Mouse (Mus musculus) R1 (cell line): ENCODE measurements at regions not wholly inside any gene's neighbourhood (a gene's known extent, or its start where the extent isn't known, plus 50 kb on each side); places are given as distances from the start of the nearest gene placed in this dataset.
A peak's percentile ranks its signal among the peaks of the same experiment; 100 is the strongest.

Experiments
- DNase-seq: peaks from one replicate; pipeline ENCODE4 v3.0.0-alpha.2; 2018; ENCODE audit warnings: low read depth, low spot score

DNA sequence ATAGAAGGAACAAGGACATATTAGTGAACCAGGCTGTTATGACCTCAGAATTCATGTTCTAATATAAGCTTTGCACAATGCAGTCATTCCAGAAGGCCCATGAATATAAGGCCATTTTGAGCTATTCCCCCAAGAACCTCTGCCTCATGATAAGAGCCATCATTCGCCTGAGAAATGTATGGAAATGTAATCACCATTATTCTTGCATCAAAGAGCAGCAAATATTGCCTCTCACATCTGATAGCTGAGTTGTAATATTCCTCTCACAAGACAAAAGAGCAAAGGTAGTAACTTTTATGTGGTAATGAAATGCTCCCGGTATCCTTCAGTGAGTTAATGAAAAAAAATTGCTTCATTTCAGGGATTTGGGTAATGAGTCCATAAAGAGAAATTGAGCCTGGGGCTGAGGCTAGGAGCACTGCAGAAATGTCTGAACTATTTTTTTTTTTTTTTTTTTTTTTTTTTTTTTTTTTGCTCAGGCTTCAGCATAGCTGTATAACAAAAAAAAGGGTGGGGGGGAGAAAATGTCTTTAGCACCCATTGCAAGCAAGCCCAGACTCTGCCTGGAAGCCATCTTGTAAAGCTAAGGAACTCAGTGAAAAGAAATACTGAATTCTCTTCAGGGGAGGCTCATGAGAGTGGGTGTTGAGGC is 210.4 kb upstream of the Atp2b1 start:
- DNase-seq = no peak

DNA sequence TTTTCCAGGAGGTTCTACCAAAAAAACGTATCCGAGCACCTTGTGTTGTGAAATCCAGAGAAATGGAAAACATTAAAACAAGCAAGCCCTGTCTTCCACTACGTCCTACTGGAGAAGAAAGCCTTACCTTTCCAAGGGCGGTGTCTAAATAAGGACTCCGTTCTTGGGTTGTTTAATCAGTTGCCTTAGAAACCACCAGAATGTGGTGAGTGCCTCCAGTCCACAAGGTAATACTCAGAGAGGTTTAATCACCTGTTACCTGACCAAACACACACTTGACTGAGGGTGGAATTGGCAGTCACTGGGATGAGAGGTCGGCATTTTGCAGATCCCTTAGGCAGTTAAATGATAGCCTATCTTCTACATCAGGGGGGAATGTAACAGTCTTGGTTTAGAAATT is 209.6 kb upstream of the Atp2b1 start:
- no peak for DNase-seq

GRCm38 (mm10) chr10:98717856-98718255 is 196.3 kb upstream of the Atp2b1 start:
- DNase-seq = no peak

DNA sequence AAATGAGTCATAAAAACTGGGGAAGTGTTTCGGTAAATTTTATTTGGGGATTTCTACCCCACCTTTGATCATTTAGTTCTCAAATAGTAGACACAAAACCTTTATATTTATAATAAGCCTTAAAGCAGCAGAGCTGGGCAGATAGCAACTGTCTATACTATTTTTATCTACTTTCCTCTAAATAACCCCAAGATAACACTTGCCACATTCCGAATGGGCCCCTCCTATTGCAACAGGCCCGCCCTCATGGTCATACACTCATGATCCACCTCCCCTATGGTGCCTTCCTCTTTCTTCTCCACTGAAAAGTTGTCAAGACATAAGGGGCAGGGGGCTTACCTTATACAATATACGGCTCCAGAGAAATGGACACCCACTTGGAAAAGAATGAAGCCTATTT is 195.5 kb upstream of the Atp2b1 start:
- no peak for DNase-seq

DNA sequence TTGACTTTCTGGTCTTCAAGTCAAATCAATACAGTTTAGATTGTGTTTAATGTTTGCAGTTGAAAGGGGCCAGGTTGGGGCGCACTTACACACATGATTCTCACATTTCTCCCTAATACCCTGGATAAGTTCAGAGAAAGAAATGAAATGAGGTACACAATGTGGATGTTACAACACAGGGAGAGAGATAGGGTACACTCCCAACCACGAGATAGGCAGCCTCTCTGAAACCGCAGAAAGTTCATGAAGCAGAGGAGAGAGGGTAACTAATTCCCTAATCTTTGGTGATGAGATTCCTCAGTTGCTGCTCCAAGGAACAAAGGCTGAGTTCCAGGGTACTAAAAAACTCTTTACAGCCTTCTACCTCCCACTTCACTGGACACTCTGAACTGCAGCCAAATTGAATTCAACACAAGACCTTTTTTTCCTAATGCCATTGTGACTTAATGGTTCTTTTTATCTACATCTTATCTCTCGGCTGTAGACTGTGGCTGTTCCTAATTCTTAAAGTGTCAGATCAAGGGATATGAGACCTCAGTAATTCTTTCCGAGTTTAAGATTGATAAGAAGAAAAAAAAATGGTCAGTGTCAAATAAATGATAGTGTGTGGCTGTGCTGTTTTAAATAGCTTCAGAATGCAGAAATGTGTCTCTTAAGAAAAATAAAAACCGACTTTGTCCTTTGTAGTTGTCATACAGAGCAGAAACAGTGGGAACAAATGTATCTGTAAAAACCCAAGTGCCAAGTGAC is 193.8 kb upstream of the Atp2b1 start:
- DNase-seq = no peak

DNA sequence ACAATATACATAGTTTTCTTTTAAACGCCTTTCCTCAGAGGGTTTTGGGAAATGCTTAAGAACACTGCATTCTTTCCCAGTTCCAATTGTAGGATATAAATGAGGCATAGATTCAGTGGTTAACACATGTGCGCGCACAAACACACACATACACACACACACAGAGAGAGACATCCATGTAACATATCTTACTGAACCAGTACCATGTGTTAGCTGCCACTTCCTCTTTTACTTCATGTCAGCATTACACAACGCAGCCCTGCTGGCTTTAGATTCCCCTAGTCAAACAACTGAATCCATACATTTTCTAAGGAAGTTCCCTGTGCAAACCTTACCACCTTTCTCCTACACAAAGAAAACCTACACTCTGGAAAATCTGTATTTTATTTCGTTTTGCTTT is 189.1 kb upstream of the Atp2b1 start:
- no peak for DNase-seq

- no peak for DNase-seq
Observed at GRCm38 (mm10) chr10:98727130-98727529, 187.1 kb upstream of the Atp2b1 start.

DNA sequence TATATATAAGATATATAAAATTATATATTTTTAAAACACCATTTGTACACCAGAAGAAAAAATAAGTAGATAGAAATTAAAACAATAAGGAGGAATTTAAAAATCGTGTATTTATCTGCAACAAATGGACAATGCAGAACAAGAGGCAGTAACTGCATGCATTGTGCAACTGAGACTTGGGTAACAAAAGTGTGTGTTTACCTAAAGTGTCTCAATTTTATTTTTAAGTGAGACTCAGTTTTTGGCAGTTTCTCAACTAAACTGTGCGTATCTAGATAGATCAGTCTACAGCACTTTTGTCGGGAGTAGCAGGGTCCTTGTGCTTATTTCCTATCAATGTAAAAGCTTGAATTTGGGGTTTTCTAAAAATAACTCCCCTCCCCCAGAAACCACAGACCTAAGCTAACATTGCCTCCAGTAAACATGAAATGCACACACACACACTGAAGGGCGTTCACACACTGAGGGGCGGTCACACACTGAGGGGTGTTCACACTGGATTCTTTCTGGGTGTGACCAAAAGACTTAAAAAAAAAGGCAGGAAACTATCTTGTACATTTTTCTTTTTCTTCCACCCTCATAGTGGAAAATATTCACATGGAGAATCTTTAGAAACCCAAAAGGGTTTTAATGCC is 185.7 kb upstream of the Atp2b1 start:
- no peak for DNase-seq

DNA sequence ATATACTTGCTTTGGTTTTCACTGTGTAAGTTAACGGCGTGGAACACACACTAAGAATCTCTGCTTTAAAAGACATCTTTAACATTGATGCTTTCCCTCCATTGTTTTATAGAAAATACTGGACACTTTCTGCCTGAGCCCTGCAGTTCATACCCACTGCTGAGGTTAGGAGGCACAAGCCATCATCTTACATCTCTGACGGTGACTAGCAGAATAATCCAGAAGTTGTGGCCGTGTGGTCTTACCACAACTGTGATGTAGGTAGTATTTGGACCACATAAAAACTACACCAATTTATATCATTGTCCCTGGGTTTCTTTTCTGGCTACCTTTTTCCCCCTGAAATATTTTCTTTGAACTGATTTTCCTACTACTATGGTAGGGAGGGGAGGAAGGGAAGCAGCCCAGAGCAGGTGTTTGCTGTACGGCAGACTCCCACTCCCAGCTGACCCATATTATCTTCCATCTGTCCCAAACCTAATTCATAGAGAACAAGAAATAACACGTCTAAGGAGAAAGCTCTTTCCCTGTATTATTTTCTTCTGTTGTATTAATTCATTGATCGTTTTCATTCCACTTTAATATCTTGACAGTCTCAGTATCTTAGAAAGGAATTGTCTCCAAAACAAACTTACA is 180.1 kb upstream of the Atp2b1 start:
- no peak for DNase-seq

- no peak for DNase-seq
Observed at GRCm38 (mm10) chr10:98740507-98741147, 173.6 kb upstream of the Atp2b1 start.

DNA sequence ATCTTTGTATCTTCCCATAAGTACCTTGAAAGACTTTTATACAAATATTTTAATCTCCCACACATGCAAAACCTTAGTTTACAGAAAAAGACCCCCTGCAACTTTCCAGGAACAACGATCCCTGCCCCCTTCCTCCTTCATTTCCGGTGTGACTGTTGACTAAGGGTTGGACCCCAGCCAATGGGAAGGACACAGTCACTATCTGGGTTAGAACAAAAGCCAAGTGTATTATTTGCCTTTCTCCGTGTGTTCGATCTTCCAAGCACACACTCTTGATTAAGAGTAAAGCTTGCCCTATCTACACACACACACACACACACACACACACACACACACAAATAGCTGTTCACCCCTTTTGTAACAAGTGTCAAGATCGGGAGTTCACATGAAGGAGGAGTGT is 172.8 kb upstream of the Atp2b1 start:
- no peak for DNase-seq

GRCm38 (mm10) chr10:98742822-98743605 is 171.2 kb upstream of the Atp2b1 start:
- DNase-seq = no peak

GRCm38 (mm10) chr10:98744246-98744645 is 170.0 kb upstream of the Atp2b1 start:
- peak; percentile 56 for DNase-seq

- DNase-seq = peak; percentile 7
Observed at GRCm38 (mm10) chr10:98744662-98745061, 169.5 kb upstream of the Atp2b1 start.

- DNase-seq = no peak
Observed at GRCm38 (mm10) chr10:98745409-98745808, 168.8 kb upstream of the Atp2b1 start.

DNA sequence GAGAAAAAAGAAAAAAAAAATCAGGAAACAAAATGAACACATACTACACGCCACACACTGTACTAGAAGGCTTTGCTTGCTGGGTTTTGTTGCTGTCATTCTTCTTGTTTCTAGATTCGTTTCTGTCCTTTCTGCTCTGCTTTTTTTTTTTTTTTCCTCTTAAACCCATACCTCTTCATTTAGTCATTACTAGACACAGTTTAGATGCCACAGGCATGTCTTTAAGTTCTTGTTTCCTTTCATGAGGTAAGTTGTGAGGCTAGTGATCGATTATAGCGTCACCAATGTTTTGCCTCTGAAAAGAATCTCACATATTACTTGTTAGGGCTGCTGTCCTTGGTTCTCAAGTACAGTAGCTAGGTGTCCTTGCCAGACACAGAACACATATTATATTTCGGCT is 168.3 kb upstream of the Atp2b1 start:
- DNase-seq = no peak

DNA sequence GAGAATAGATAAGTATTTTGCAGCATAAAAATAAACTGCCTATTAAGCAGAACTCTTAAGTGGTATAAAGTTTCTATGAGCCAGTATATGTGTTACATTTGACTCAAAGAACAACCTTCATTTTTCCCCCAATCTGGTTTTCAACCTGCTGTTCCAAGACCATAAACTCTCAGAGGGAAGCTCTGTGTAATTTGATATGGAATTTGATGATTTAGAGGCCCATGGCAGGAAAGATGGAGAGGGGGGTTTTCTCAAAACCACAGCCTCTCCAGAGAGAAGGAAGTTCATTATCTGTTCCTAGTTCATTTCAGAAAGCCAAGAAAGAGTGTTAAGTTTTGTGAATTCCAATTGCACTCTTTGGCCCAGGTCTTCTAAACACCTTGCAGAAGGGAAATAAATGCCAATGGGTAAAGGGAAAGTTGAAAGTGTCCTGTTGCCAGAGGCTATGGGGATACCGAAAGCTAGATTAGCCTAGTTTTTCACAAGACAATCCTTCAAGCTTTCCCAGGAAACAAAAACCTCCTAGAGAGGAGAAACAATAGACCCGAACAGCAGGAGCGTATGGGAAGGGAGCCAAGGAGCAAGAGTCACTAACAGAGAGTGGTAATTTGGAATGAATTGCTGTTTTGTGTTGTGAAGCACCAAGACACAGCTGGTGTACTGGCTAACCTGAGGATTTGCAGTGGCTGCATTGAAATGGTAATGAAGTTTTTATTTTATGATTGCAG is 165.2 kb upstream of the Atp2b1 start:
- peak; percentile 92 for DNase-seq

DNA sequence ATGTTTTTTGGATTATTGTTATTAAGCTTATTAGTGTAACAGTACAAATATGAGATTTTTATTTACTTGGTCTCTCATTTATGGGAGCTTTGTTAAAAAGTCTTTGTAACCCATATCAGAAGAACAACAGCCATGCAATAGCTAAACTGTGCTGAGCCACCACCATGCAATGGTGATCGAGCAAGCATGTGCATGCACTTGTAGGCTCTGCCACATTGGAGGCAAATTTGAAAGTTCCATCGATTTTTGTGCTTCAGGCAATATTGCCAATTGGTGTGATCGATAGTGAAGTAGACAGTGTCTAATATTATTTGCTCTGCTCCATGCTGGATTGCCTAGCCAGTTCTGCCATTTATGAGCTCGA is 164.6 kb upstream of the Atp2b1 start:
- no peak for DNase-seq

DNA sequence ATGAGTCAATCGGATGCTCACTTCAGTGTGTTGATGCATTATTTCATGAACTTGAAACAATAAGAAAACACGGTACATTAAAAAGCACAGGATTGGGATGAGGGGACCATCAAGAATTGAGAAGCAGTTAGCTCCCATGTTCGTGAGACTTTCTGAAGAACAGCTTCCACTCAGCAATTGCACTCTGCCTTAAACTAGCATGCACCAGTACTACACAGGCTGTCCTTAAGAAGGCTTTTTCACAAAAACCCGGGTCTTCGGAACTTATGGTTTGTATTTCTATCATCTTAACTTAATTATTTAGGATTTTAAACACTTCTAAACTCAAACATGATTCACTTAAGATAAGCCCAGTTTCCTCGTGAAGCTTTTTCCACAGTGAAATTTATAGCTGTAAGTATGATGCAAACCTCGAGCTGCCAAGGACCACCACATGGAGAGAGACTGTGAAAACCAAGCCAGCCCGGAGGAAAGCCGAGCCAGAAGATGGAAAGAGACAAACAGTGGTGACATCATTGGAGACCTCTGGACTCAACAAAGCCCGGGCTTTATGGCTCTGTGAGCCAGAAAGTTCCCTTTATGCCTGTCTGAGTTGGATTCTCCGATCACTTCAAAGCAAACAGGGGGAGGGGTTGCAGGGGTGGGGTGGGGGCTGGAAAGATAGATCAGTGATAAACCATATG is 162.7 kb upstream of the Atp2b1 start:
- no peak for DNase-seq

DNA sequence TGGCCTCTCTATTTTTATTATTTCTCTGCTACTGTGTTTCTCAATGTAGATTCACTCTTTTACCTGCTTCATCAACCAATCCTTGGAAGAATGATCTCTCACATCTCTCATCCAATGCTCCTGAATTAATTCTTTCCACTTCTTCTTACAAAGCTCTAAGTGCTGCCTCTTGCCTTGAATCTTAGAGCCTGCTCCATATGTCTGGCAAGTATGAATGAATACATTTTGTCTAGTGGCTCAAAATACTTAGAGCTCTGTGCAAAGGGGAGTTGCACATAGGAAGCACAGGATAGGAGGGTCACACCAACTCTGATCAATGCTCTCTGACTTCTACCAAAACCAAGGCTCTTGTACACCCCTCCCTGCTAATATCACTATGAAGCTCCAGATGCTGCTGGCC is 153.1 kb upstream of the Atp2b1 start:
- no peak for DNase-seq
